8 mouse cellular contexts compared by ENCODE assay signal in the genomic region with DNA sequence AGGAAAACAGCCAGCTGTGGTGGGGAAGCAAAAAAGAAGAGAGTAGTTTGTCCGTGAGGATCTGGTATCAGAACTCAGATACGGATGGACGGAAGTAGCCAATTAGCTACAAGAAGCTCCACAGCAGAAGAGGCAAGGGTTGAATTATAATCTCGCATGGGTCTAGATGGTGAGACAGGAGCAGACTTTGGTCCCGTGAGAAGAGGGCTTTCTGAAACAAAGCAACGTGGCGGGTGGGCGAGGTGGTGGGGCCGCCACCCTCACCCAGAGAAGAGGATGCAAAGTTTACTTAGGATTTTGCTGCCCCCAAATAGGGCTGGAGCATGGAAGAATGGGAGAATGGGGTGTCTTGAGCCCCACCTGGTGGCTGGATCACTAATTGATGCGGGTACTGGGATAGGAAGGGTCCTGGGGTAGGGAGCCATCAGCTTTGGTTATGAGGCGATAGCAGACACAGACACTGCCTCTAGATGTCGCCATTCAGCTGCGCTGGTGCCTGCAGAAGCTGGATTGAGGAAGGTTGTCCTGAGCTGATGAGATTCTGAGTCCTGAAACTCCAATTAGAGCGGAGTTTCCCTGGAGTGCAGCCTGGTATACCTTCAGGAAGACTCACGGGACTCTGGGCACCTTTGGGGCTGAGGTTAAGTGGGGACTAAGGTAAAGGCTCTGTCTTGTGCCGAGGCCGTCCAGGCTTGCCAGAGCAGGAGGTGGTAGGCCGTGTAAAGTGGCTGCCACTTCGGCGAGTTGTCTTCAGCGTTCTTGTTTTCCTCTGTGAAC. TPM values are rescaled to one million over a fixed set of nuclear protein-coding genes. Genes with fewer than 3 reads are reported as not detected.
DNase-seq lines count a peak whose midpoint lies in the region; ATAC-seq and TF ChIP-seq lines count a peak whose summit lies in the region.

No protein-coding gene starts in this region.

- peak overlapping the region; percentile 44 for H3K4me2 ChIP-seq in forebrain, embryonic 16.5 days (ENCODE audit: low read length)
- peak overlapping the region; percentile 54 for H3K4me2 ChIP-seq in neural tube, embryonic 15.5 days

- DNase-seq in G1E (ENCODE audit: low spot score) = peak; percentile 87
- peak; percentile 76 for DNase-seq in cerebellum, adult 11-12 months
- DNase-seq in heart, postnatal 36 days = peak; percentile 83 to 85
- peak; percentile 80 to 90 for DNase-seq in layer of hippocampus, adult 18-20 months (ENCODE audit: low spot score in 2 of 2)
- DNase-seq in lung, adult 18-20 months = peak; percentile 81 to 86
- peak; percentile 86 for DNase-seq in testis, postnatal 10 days (ENCODE audit: low spot score)

- ATAC-seq in G1E (ENCODE audit: extremely low read depth, insufficient number of reproducible peaks, low FRiP score, poor library complexity, severe bottlenecking) = peak; percentile 86
- peak; percentile 96 for ATAC-seq in forebrain, embryonic 16.5 days
- ATAC-seq in neural tube, embryonic 15.5 days (ENCODE audit: low FRiP score) = peak; percentile 92

- no peak overlapping the region for H3K27ac ChIP-seq in forebrain, embryonic 16.5 days (ENCODE audit: low read length)
- no peak overlapping the region for H3K27ac ChIP-seq in neural tube, embryonic 15.5 days (replicated peaks)

- H3K27me3 ChIP-seq in G1E (ENCODE audit: insufficient read depth, low read length) = peaks cover 19% of the 10 kb centered on the region
- 0 out of 2 replicates have a peak, but pooled peaks cover 3% of the 10 kb centered on the region for H3K27me3 ChIP-seq in forebrain, embryonic 16.5 days (replicated peaks; ENCODE audit: control insufficient read depth, insufficient read depth, low read length)
- H3K27me3 ChIP-seq in neural tube, embryonic 15.5 days (replicated peaks) = 0 out of 2 replicates have a peak, but pooled peaks cover 8% of the 10 kb centered on the region

- peaks cover 21% of the 10 kb centered on the region for H3K4me1 ChIP-seq in G1E (ENCODE audit: insufficient read depth, low read depth, low read length)
- H3K4me1 ChIP-seq in forebrain, embryonic 16.5 days (replicated peaks; ENCODE audit: control insufficient read depth, insufficient read depth, low read length) = peaks cover 5% of the 10 kb centered on the region; the same call in 1 of the 2 replicates
- peaks cover 18% of the 10 kb centered on the region for H3K4me1 ChIP-seq in neural tube, embryonic 15.5 days

- H3K9me3 ChIP-seq in G1E (replicated peaks) = no peaks in the 10 kb centered on the region
- H3K9me3 ChIP-seq in forebrain, embryonic 16.5 days (ENCODE audit: control insufficient read depth, low read length) = no peaks in the 10 kb centered on the region
- H3K9me3 ChIP-seq in neural tube, embryonic 15.5 days (replicated peaks) = no peaks in the 10 kb centered on the region

- intact Hi-C loops in heart, postnatal 36 days (cut with DNase I) = loop anchor here (1.0 to 10.0 kb wide), 3 partner anchors 42 to 182 kb away; no protein-coding TSS in a partner anchor

- 20% methylated on average over 21 of the region's 21 CpGs for WGBS in forebrain, embryonic 16.5 days
- 19% methylated on average over 21 of the region's 21 CpGs for WGBS in neural tube, embryonic 15.5 days

- TF ChIP-seq CTCF in G1E (IDR thresholded peaks at IDR 0.05; ENCODE audit: low read depth, low read length) = peak; percentile 87

- H3K36me3 ChIP-seq in G1E (replicated peaks) = peaks cover 17% of the 10 kb centered on the region
- no peaks in the 10 kb centered on the region for H3K36me3 ChIP-seq in forebrain, embryonic 16.5 days (ENCODE audit: control insufficient read depth, insufficient read depth)
- H3K36me3 ChIP-seq in neural tube, embryonic 15.5 days = peaks cover under 1% of the 10 kb centered on the region; the same call in 1 of the 2 replicates

- H3K4me3 ChIP-seq in G1E (ENCODE audit: low read depth, low read length) = no peak overlapping the region; the same call in 1 of the 2 replicates
- H3K4me3 ChIP-seq in forebrain, embryonic 16.5 days (replicated peaks; ENCODE audit: low read length) = peak overlapping the region; percentile 17
- peak overlapping the region; percentile 22 for H3K4me3 ChIP-seq in neural tube, embryonic 15.5 days (replicated peaks)

- H3K9ac ChIP-seq in forebrain, embryonic 16.5 days (replicated peaks; ENCODE audit: low read depth, low read length) = 0 out of 2 replicates have a peak overlapping the region, but pooled peaks have one; percentile 12
- no peak overlapping the region for H3K9ac ChIP-seq in neural tube, embryonic 15.5 days (replicated peaks)

RNA-seq across cellular contexts. Expression of a gene that starts 11.4 kb away (rescaled TPM):
- 14.2 and 17.7 TPM in 2 replicates for total RNA-seq in G1E (2014; fragmentation: Nextera tagmentation)
- 20.4 and 22.8 TPM in 2 replicates for total RNA-seq in G1E (2017)
- 3.1 and 4.4 TPM in 2 replicates for polyA plus RNA-seq in G1E (2012)
- 18.4 TPM in 2 replicates for polyA plus RNA-seq in forebrain, embryonic 16.5 days (2015; fragmentation: Nextera tagmentation; extraction: Ambion mirVana)
- 10 to 100 TPM; 28.1 to 29.8 TPM for total RNA-seq in heart, postnatal 36 days (2021)
- 1 to 10 TPM; 7.1 to 8.4 TPM for total RNA-seq in layer of hippocampus, adult 18-20 months (2021)
- polyA plus RNA-seq in neural tube, embryonic 15.5 days (2015; fragmentation: Nextera tagmentation; extraction: Ambion mirVana) = 18.4 and 19.7 TPM in 2 replicates

RNA-seq across cellular contexts. Expression of a gene that starts 21.5 kb away (rescaled TPM):
- not detected in 2 replicates for total RNA-seq in G1E (2014; fragmentation: Nextera tagmentation)
- total RNA-seq in G1E (2017) = 0.17 and 0.22 TPM in 2 replicates
- not detected in 2 replicates for polyA plus RNA-seq in G1E (2012)
- polyA plus RNA-seq in forebrain, embryonic 16.5 days (2015; fragmentation: Nextera tagmentation; extraction: Ambion mirVana) = 0.36 TPM in 1 of 2 replicates, not detected in the other
- total RNA-seq in heart, postnatal 36 days (2021) = 1 to 10 TPM; 3.1 TPM
- not detected for total RNA-seq in layer of hippocampus, adult 18-20 months (2021)
- polyA plus RNA-seq in neural tube, embryonic 15.5 days (2015; fragmentation: Nextera tagmentation; extraction: Ambion mirVana) = 0.38 TPM in 1 of 2 replicates, not detected in the other

RNA-seq across cellular contexts. Expression of a gene that starts 28.5 kb away (rescaled TPM):
- total RNA-seq in G1E (2014; fragmentation: Nextera tagmentation) (4.4 and 6.8 TPM in 2 replicates), G1E (2017) (4.9 and 5.3 TPM in 2 replicates)
- polyA plus RNA-seq in G1E (2012) = 7.2 and 7.9 TPM in 2 replicates
- 2.4 and 4.1 TPM in 2 replicates for polyA plus RNA-seq in forebrain, embryonic 16.5 days (2015; fragmentation: Nextera tagmentation; extraction: Ambion mirVana)
- total RNA-seq in heart, postnatal 36 days (2021) = 100 to 1,000 TPM; 355 to 387 TPM
- total RNA-seq in layer of hippocampus, adult 18-20 months (2021) = 1 to 10 TPM in 1 of 2 experiments, under 1 TPM in 1; 0.89 to 2.0 TPM
- polyA plus RNA-seq in neural tube, embryonic 15.5 days (2015; fragmentation: Nextera tagmentation; extraction: Ambion mirVana) = 4.7 and 6.8 TPM in 2 replicates

RNA-seq across cellular contexts. Expression of a gene that starts 39.1 kb away (rescaled TPM):
- total RNA-seq in G1E (2014; fragmentation: Nextera tagmentation) (20.3 and 20.9 TPM in 2 replicates), G1E (2017) (44.4 and 54.3 TPM in 2 replicates)
- 75.3 and 78.3 TPM in 2 replicates for polyA plus RNA-seq in G1E (2012)
- polyA plus RNA-seq in forebrain, embryonic 16.5 days (2015; fragmentation: Nextera tagmentation; extraction: Ambion mirVana) = 131 and 140 TPM in 2 replicates
- total RNA-seq in heart, postnatal 36 days (2021) = 10 to 100 TPM; 61.2 to 67.6 TPM
- 10 to 100 TPM; 24.6 to 31.6 TPM for total RNA-seq in layer of hippocampus, adult 18-20 months (2021)
- polyA plus RNA-seq in neural tube, embryonic 15.5 days (2015; fragmentation: Nextera tagmentation; extraction: Ambion mirVana) = 121 and 135 TPM in 2 replicates

Comparison
In these comparisons a context has a peak if more than half of its experiments do, and no peak if none do; other contexts are left out.
1. RNA of a gene that starts 28.5 kb away (total RNA-seq): 355 to 387 TPM in heart, postnatal 36 days; 4.4 to 6.8 TPM in G1E and 0.89 to 2.0 TPM in layer of hippocampus, adult 18-20 months; every median in the first group is over 10 times any median in the second.
2. Peak in every context shown above with its lines, with median percentiles within 50 percentile points of each other: ATAC-seq and DNase-seq.